Mouse (Mus musculus) liver, embryonic 12.5 days (tissue): Measurements from ENCODE around the gene Reg3d. TPM values are rescaled to one million over a fixed set of nuclear protein-coding genes. Genes with fewer than 3 reads are reported as not detected.

ENCODE experiments used
- polyA plus RNA-seq: library from polyadenylated mRNA; unstranded; fragments of >200 nt; fragmentation: Nextera tagmentation; extraction: Ambion mirVana; gene quantifications from 2 replicates; pipeline ENCODE4 v1.2.1, GENCODE M21; 2016

Reg3d gene
- polyA plus RNA-seq, 1 experiment from 2014 or later, result not detected

Other genes starting within 250 kb of the Reg3d start
- gene Reg3b, start 8.2 kb downstream of the Reg3d start, polyA plus RNA-seq, result not detected in 2 replicates
- gene Reg3a, start 1.8 kb upstream of the Reg3d start, polyA plus RNA-seq, result not detected in 2 replicates
- not detected in 2 replicates for gene Reg2, start 16.8 kb upstream of the Reg3d start, polyA plus RNA-seq
- not detected in 2 replicates for gene Reg1, start 43.8 kb upstream of the Reg3d start, polyA plus RNA-seq
- gene Reg3g, start 90.0 kb upstream of the Reg3d start, polyA plus RNA-seq, result not detected in 2 replicates